Mouse (Mus musculus): ENCODE measurements around the gene Rras. TPM values are rescaled to one million over a fixed set of nuclear protein-coding genes. Genes with fewer than 3 reads are reported as not detected.
A peak's percentile ranks its signal among the peaks of the same experiment; 100 is the strongest.

The Rras gene
- polyA plus RNA-seq, 1 experiment from 2014 or later, result 23.2 TPM

- Histone ChIP-seq H3K27ac (ENCODE audit: low read length) (peak within 1 kb of the TSS; percentile 95), H3K27me3 (ENCODE audit: control insufficient read depth, insufficient read depth, low read depth, low read length) (no peaks in the 10 kb centered on the region), H3K36me3 (ENCODE audit: control insufficient read depth, insufficient read depth) (peaks cover 8% of the 10 kb centered on the region), H3K4me3 (ENCODE audit: low read depth, low read length) (peak within 1 kb of the TSS; percentile 78), H3K4me2 (ENCODE audit: low read depth, low read length) (peak within 1 kb of the TSS; percentile 99), H3K9me3 (replicated peaks; ENCODE audit: control insufficient read depth, low read length) (no peaks in the 10 kb centered on the region), H3K9ac (ENCODE audit: low read depth, low read length) (peak within 1 kb of the TSS; percentile 77), H3K4me1 (ENCODE audit: control insufficient read depth, low read depth, low read length) (peaks cover 35% of the 10 kb centered on the region)
- 0% methylated on average over 11 of the region's 18 CpGs for WGBS (ENCODE audit: insufficient replicate concordance)
- ATAC-seq (ENCODE audit: low read depth), result peak; percentile 17
Measured at GRCm38 (mm10) chr7:45052862-45053116, 35.0 kb downstream of the Rras start, which contains the start of gene Prr12. TSS of gene Prr12 (minus strand) at chr7:45052881.

GRCm38 (mm10) chr7:45053117-45053930 is 35.6 kb downstream of the Rras start:
- no peaks in the 10 kb centered on the region for H3K27me3 ChIP-seq (ENCODE audit: control insufficient read depth, insufficient read depth, low read depth, low read length)
- peak overlapping the region; percentile 95 for H3K27ac ChIP-seq (ENCODE audit: low read length)
- H3K9ac ChIP-seq (ENCODE audit: low read depth, low read length), result peak overlapping the region; percentile 77
- ATAC-seq (ENCODE audit: low read depth), result peak; percentile 41
- H3K4me3 ChIP-seq (ENCODE audit: low read depth, low read length), result peak overlapping the region; percentile 78
- H3K4me1 ChIP-seq (ENCODE audit: control insufficient read depth, low read depth, low read length), result peaks cover 35% of the 10 kb centered on the region
- H3K4me2 ChIP-seq (ENCODE audit: low read depth, low read length), result peak overlapping the region; percentile 99
- H3K9me3 ChIP-seq (replicated peaks; ENCODE audit: control insufficient read depth, low read length), result no peaks in the 10 kb centered on the region
- WGBS (ENCODE audit: insufficient replicate concordance), result under 1% methylated on average over 40 of the region's 59 CpGs
- peaks cover 5% of the 10 kb centered on the region for H3K36me3 ChIP-seq (ENCODE audit: control insufficient read depth, insufficient read depth)

- peak overlapping the region; percentile 95 for H3K27ac ChIP-seq (ENCODE audit: low read length)
- H3K4me1 ChIP-seq (ENCODE audit: control insufficient read depth, low read depth, low read length), result peaks cover 35% of the 10 kb centered on the region
- H3K36me3 ChIP-seq (ENCODE audit: control insufficient read depth, insufficient read depth), result peaks cover 4% of the 10 kb centered on the region
- ATAC-seq (ENCODE audit: low read depth), result peak; percentile 94
- H3K27me3 ChIP-seq (ENCODE audit: control insufficient read depth, insufficient read depth, low read depth, low read length), result no peaks in the 10 kb centered on the region
- peak overlapping the region; percentile 78 for H3K4me3 ChIP-seq (ENCODE audit: low read depth, low read length)
- H3K9ac ChIP-seq (ENCODE audit: low read depth, low read length), result peak overlapping the region; percentile 77
- H3K9me3 ChIP-seq (replicated peaks; ENCODE audit: control insufficient read depth, low read length), result no peaks in the 10 kb centered on the region
- under 1% methylated on average over 33 of the region's 33 CpGs for WGBS (ENCODE audit: insufficient replicate concordance)
- H3K4me2 ChIP-seq (ENCODE audit: low read depth, low read length), result peak overlapping the region; percentile 99
Measured at GRCm38 (mm10) chr7:45053931-45054510, 36.3 kb downstream of the Rras start.

- no peak overlapping the region for H3K4me2 ChIP-seq (ENCODE audit: low read depth, low read length)
- no peaks in the 10 kb centered on the region for H3K27me3 ChIP-seq (ENCODE audit: control insufficient read depth, insufficient read depth, low read depth, low read length)
- H3K4me3 ChIP-seq (ENCODE audit: low read depth, low read length), result no peak overlapping the region
- ATAC-seq (ENCODE audit: low read depth), result no peak
- 71% methylated on average over 14 of the region's 14 CpGs for WGBS (ENCODE audit: insufficient replicate concordance)
- H3K4me1 ChIP-seq (ENCODE audit: control insufficient read depth, low read depth, low read length), result peaks cover 37% of the 10 kb centered on the region
- no peak overlapping the region for H3K27ac ChIP-seq (ENCODE audit: low read length)
- H3K9ac ChIP-seq (ENCODE audit: low read depth, low read length), result no peak overlapping the region
- H3K36me3 ChIP-seq (ENCODE audit: control insufficient read depth, insufficient read depth), result no peaks in the 10 kb centered on the region
- no peaks in the 10 kb centered on the region for H3K9me3 ChIP-seq (replicated peaks; ENCODE audit: control insufficient read depth, low read length)
Measured at GRCm38 (mm10) chr7:45056329-45056971, 38.7 kb downstream of the Rras start.

GRCm38 (mm10) chr7:45056972-45057348 is 39.2 kb downstream of the Rras start:
- Histone ChIP-seq H3K27ac (ENCODE audit: low read length) (no peak overlapping the region), H3K9me3 (replicated peaks; ENCODE audit: control insufficient read depth, low read length) (no peaks in the 10 kb centered on the region), H3K9ac (ENCODE audit: low read depth, low read length) (no peak overlapping the region), H3K27me3 (ENCODE audit: control insufficient read depth, insufficient read depth, low read depth, low read length) (no peaks in the 10 kb centered on the region), H3K36me3 (ENCODE audit: control insufficient read depth, insufficient read depth) (no peaks in the 10 kb centered on the region), H3K4me3 (ENCODE audit: low read depth, low read length) (no peak overlapping the region), H3K4me1 (ENCODE audit: control insufficient read depth, low read depth, low read length) (peaks cover 32% of the 10 kb centered on the region), H3K4me2 (ENCODE audit: low read depth, low read length) (no peak overlapping the region)
- ATAC-seq (ENCODE audit: low read depth), result no peak

GRCm38 (mm10) chr7:45058607-45059571 is 41.1 kb downstream of the Rras start:
- peaks cover 26% of the 10 kb centered on the region for H3K4me1 ChIP-seq (ENCODE audit: control insufficient read depth, low read depth, low read length)
- H3K4me3 ChIP-seq (ENCODE audit: low read depth, low read length), result no peak overlapping the region
- no peak overlapping the region for H3K9ac ChIP-seq (ENCODE audit: low read depth, low read length)
- no peaks in the 10 kb centered on the region for H3K36me3 ChIP-seq (ENCODE audit: control insufficient read depth, insufficient read depth)
- WGBS (ENCODE audit: insufficient replicate concordance), result 69% methylated on average over 10 of the region's 10 CpGs
- H3K27me3 ChIP-seq (ENCODE audit: control insufficient read depth, insufficient read depth, low read depth, low read length), result no peaks in the 10 kb centered on the region
- no peak overlapping the region for H3K27ac ChIP-seq (ENCODE audit: low read length)
- H3K4me2 ChIP-seq (ENCODE audit: low read depth, low read length), result no peak overlapping the region
- H3K9me3 ChIP-seq (replicated peaks; ENCODE audit: control insufficient read depth, low read length), result no peaks in the 10 kb centered on the region
- no peak for ATAC-seq (ENCODE audit: low read depth)

- no peaks in the 10 kb centered on the region for H3K36me3 ChIP-seq (ENCODE audit: control insufficient read depth, insufficient read depth)
- peak overlapping the region; percentile 64; the same call in 1 of the 2 replicates for H3K4me2 ChIP-seq (ENCODE audit: low read depth, low read length)
- WGBS (ENCODE audit: insufficient replicate concordance), result 49% methylated on average over 6 of the region's 6 CpGs
- no peaks in the 10 kb centered on the region for H3K9me3 ChIP-seq (replicated peaks; ENCODE audit: control insufficient read depth, low read length)
- H3K4me3 ChIP-seq (ENCODE audit: low read depth, low read length), result no peak overlapping the region
- no peaks in the 10 kb centered on the region for H3K27me3 ChIP-seq (ENCODE audit: control insufficient read depth, insufficient read depth, low read depth, low read length)
- H3K27ac ChIP-seq (ENCODE audit: low read length), result no peak overlapping the region
- no peak for ATAC-seq (ENCODE audit: low read depth)
- H3K9ac ChIP-seq (ENCODE audit: low read depth, low read length), result no peak overlapping the region
- H3K4me1 ChIP-seq (ENCODE audit: control insufficient read depth, low read depth, low read length), result peaks cover 23% of the 10 kb centered on the region
Measured at GRCm38 (mm10) chr7:45060632-45061122, 42.9 kb downstream of the Rras start.

- peak overlapping the region; percentile 64 for H3K4me2 ChIP-seq (ENCODE audit: low read depth, low read length)
- H3K9ac ChIP-seq (ENCODE audit: low read depth, low read length), result peak overlapping the region; percentile 39
- ATAC-seq (ENCODE audit: low read depth), result peak; percentile 42
- no peaks in the 10 kb centered on the region for H3K36me3 ChIP-seq (ENCODE audit: control insufficient read depth, insufficient read depth)
- H3K9me3 ChIP-seq (replicated peaks; ENCODE audit: control insufficient read depth, low read length), result no peaks in the 10 kb centered on the region
- H3K27me3 ChIP-seq (ENCODE audit: control insufficient read depth, insufficient read depth, low read depth, low read length), result no peaks in the 10 kb centered on the region
- WGBS (ENCODE audit: insufficient replicate concordance), result 25% methylated on average over 11 of the region's 11 CpGs
- peaks cover 23% of the 10 kb centered on the region for H3K4me1 ChIP-seq (ENCODE audit: control insufficient read depth, low read depth, low read length)
- peak overlapping the region; percentile 94 for H3K27ac ChIP-seq (ENCODE audit: low read length)
- peak overlapping the region; percentile 84 for H3K4me3 ChIP-seq (ENCODE audit: low read depth, low read length)
Measured at GRCm38 (mm10) chr7:45061532-45062075, 43.8 kb downstream of the Rras start.

All from liver, embryonic 16.5 days (tissue).